Mouse (Mus musculus) limb, embryonic 14.5 days (tissue): ENCODE measurements at regions not wholly inside any gene's neighbourhood (a gene's known extent, or its start where the extent isn't known, plus 50 kb on each side); places are given as distances from the start of the nearest gene placed in this dataset.
A peak's percentile ranks its signal among the peaks of the same experiment; 100 is the strongest.

ENCODE experiments used
- ATAC-seq: fragments of 200-750 bp; cut with Nextera tagmentation; 2 replicates; pipeline ENCODE4 v1.8.0; 2017; ENCODE audit warnings: low read depth, moderate number of reproducible peaks, moderate TSS enrichment; ENCODE audit not compliant: low FRiP score
- DNase-seq: peaks from one replicate; pipeline ENCODE4 v3.0.0-alpha.2; 2015; ENCODE audit warnings: low spot score
- H3K27ac ChIP-seq: fragments of 300-500 bp; sonication (generic); replicated peaks from 2 replicates; pipeline ENCODE4 v1.5.1; 2014; ENCODE audit warnings: low read depth, mild to moderate bottlenecking, low read length, moderate library complexity, mixed read lengths
- H3K27me3 ChIP-seq: fragments of 300-500 bp; sonication (generic); 2 replicates; pipeline ENCODE4 v1.6.1; 2014; ENCODE audit warnings: low read length, mixed read lengths; ENCODE audit not compliant: control insufficient read depth, insufficient read depth
- H3K36me3 ChIP-seq: fragments of 300-500 bp; sonication (generic); 2 replicates; pipeline ENCODE4 v1.6.1; 2014; ENCODE audit warnings: mild to moderate bottlenecking, low read length, moderate library complexity, mixed read lengths; ENCODE audit not compliant: control insufficient read depth, insufficient read depth
- H3K4me1 ChIP-seq: fragments of 300-500 bp; sonication (generic); 2 replicates; pipeline ENCODE4 v1.6.1; 2014; ENCODE audit warnings: antibody characterized with exemption, low read length, mixed read lengths; ENCODE audit not compliant: control insufficient read depth, insufficient read depth
- H3K4me2 ChIP-seq: fragments of 300-500 bp; sonication (generic); replicated peaks from 2 replicates; pipeline ENCODE4 v1.6.1; 2014; ENCODE audit warnings: low read depth, mild to moderate bottlenecking, low read length, moderate library complexity; ENCODE audit not compliant: severe bottlenecking
- H3K4me3 ChIP-seq: fragments of 300-500 bp; sonication (generic); replicated peaks from 2 replicates; pipeline ENCODE4 v1.5.1; 2014; ENCODE audit warnings: low read length
- H3K9ac ChIP-seq: fragments of 300-500 bp; sonication (generic); 2 replicates; pipeline ENCODE4 v1.6.1; 2014; ENCODE audit warnings: mild to moderate bottlenecking, low read depth, low read length, moderate library complexity; ENCODE audit not compliant: severe bottlenecking
- H3K9me3 ChIP-seq: fragments of 300-500 bp; sonication (generic); 2 replicates; pipeline ENCODE4 v1.6.1; 2016; ENCODE audit warnings: low read length; ENCODE audit not compliant: control insufficient read depth
- POLR2A ChIP-seq: fragments of 200-500 bp; IDR thresholded peaks from 2 replicates; pipeline ENCODE4 v1.8.0; 2012; ENCODE audit warnings: inconsistent platforms, mild to moderate bottlenecking, moderate library complexity, borderline replicate concordance; ENCODE audit not compliant: insufficient read depth, insufficient read length; ENCODE audit errors: extremely low read depth
- WGBS: fragments of 180-500 bp; shearing (Covaris S2); extraction: QIAGEN DNeasy Blood & Tissue Kit; methylation state at CpG from one replicate; pipeline ENCODE4 v1.1.7; 2014; 5-methylcytosine and 5-hydroxymethylcytosine counted together

- H3K36me3 ChIP-seq: no peaks in the 10 kb centered on the region
- DNase-seq: no peak
- 63% methylated on average over 4 of the region's 4 CpGs for WGBS
- no peaks in the 10 kb centered on the region for H3K4me1 ChIP-seq
- H3K9me3 ChIP-seq: no peaks in the 10 kb centered on the region
- no peak overlapping the region for H3K4me3 ChIP-seq
- H3K9ac ChIP-seq: no peak overlapping the region
- no peak overlapping the region for H3K27ac ChIP-seq
- H3K4me2 ChIP-seq: no peak overlapping the region
- TF ChIP-seq POLR2A: no peak
- no peak for ATAC-seq
- no peaks in the 10 kb centered on the region for H3K27me3 ChIP-seq
Observed at GRCm38 (mm10) chr14:55362316-55362715, 116.2 kb upstream of the Dhrs4 start.

GRCm38 (mm10) chr14:55362757-55363156, 115.8 kb upstream of the Dhrs4 start:
- Histone ChIP-seq H3K36me3 (no peaks in the 10 kb centered on the region), H3K4me2 (no peak overlapping the region), H3K27ac (no peak overlapping the region), H3K4me1 (no peaks in the 10 kb centered on the region), H3K9me3 (no peaks in the 10 kb centered on the region), H3K27me3 (no peaks in the 10 kb centered on the region), H3K4me3 (no peak overlapping the region), H3K9ac (no peak overlapping the region)
- 64% methylated on average over 7 of the region's 7 CpGs for WGBS
- DNase-seq (peak; percentile 26), ATAC-seq (no peak)
- no peak for TF ChIP-seq POLR2A

GRCm38 (mm10) chr14:55370384-55370783, 108.2 kb upstream of the Dhrs4 start:
- H3K27ac ChIP-seq: no peak overlapping the region
- no peak for TF ChIP-seq POLR2A
- no peak overlapping the region for H3K4me3 ChIP-seq
- ATAC-seq: no peak
- no peaks in the 10 kb centered on the region for H3K27me3 ChIP-seq
- DNase-seq: no peak
- H3K4me1 ChIP-seq: no peaks in the 10 kb centered on the region
- no peaks in the 10 kb centered on the region for H3K9me3 ChIP-seq
- WGBS: 80% methylated on average over 5 of the region's 5 CpGs
- H3K4me2 ChIP-seq: no peak overlapping the region
- no peaks in the 10 kb centered on the region for H3K36me3 ChIP-seq
- H3K9ac ChIP-seq: no peak overlapping the region

GRCm38 (mm10) chr14:55372960-55373359, 105.6 kb upstream of the Dhrs4 start:
- no peak overlapping the region for H3K4me3 ChIP-seq
- no peaks in the 10 kb centered on the region for H3K27me3 ChIP-seq
- WGBS: 78% methylated on average over 5 of the region's 5 CpGs
- no peak for ATAC-seq
- no peaks in the 10 kb centered on the region for H3K4me1 ChIP-seq
- H3K27ac ChIP-seq: no peak overlapping the region
- H3K9ac ChIP-seq: no peak overlapping the region
- no peak overlapping the region for H3K4me2 ChIP-seq
- no peaks in the 10 kb centered on the region for H3K9me3 ChIP-seq
- no peak for DNase-seq
- no peak for TF ChIP-seq POLR2A
- no peaks in the 10 kb centered on the region for H3K36me3 ChIP-seq

- Histone ChIP-seq H3K27ac (no peak overlapping the region), H3K9ac (no peak overlapping the region), H3K4me3 (no peak overlapping the region), H3K4me1 (0 out of 2 replicates have a peak, but pooled peaks cover 3% of the 10 kb centered on the region), H3K4me2 (no peak overlapping the region), H3K36me3 (no peaks in the 10 kb centered on the region), H3K27me3 (no peaks in the 10 kb centered on the region), H3K9me3 (no peaks in the 10 kb centered on the region)
- no peak for TF ChIP-seq POLR2A
- DNase-seq: no peak
- 46% methylated on average over 6 of the region's 6 CpGs for WGBS
- no peak for ATAC-seq
Observed at GRCm38 (mm10) chr14:55386773-55387172, 91.8 kb upstream of the Dhrs4 start.

- H3K9ac ChIP-seq: no peak overlapping the region
- H3K9me3 ChIP-seq: no peaks in the 10 kb centered on the region
- ATAC-seq (no peak), DNase-seq (no peak)
- H3K27me3 ChIP-seq: no peaks in the 10 kb centered on the region
- H3K36me3 ChIP-seq: no peaks in the 10 kb centered on the region
- H3K27ac ChIP-seq: no peak overlapping the region
- TF ChIP-seq POLR2A: no peak
- 56% methylated on average over 6 of the region's 6 CpGs for WGBS
- no peak overlapping the region for H3K4me3 ChIP-seq
- H3K4me2 ChIP-seq: no peak overlapping the region
- H3K4me1 ChIP-seq: 0 out of 2 replicates have a peak, but pooled peaks cover 3% of the 10 kb centered on the region
Observed at GRCm38 (mm10) chr14:55387378-55387777, 91.2 kb upstream of the Dhrs4 start.
